Mouse (Mus musculus): ENCODE results near the gene Rgs2. TPM values are rescaled to one million over a fixed set of nuclear protein-coding genes. Genes with fewer than 3 reads are reported as not detected.

Gene Rgs2
- total RNA-seq, 2 experiments from 2014 or later: 58.5 to 64.2 TPM

GRCm38 (mm10) chr1:143990263-143990662, 13.7 kb downstream of the Rgs2 start:
- intact Hi-C loops (cut with DNase I): no loop called here
- DNase-seq (ENCODE audit: low spot score in 2 of 2): no peak

- intact Hi-C loops (cut with DNase I): no loop called here
These were observed 14.2 kb downstream of the Rgs2 start for GRCm38 (mm10) chr1:143989773-143990172.

GRCm38 (mm10) chr1:143988756-143989155, 15.2 kb downstream of the Rgs2 start:
- intact Hi-C loops (cut with DNase I): no loop called here
- DNase-seq (ENCODE audit: low spot score in 2 of 2): no peak

More at GRCm38 (mm10) chr1:143989773-143990172, 14.2 kb downstream of the Rgs2 start:
- no peak for DNase-seq (ENCODE audit: low spot score in 2 of 2)

- intact Hi-C loops (cut with DNase I): no loop called here
- no peak for DNase-seq (ENCODE audit: low spot score in 2 of 2)
These were observed 18.9 kb downstream of the Rgs2 start for GRCm38 (mm10) chr1:143984988-143985625.

GRCm38 (mm10) chr1:143982765-143983312, 21.1 kb downstream of the Rgs2 start:
- intact Hi-C loops (cut with DNase I): no loop called here
- DNase-seq (ENCODE audit: low spot score in 2 of 2): no peak

- intact Hi-C loops (cut with DNase I): no loop called here
- DNase-seq (ENCODE audit: low spot score in 2 of 2): no peak
These were observed 21.7 kb downstream of the Rgs2 start for GRCm38 (mm10) chr1:143982085-143982764.

GRCm38 (mm10) chr1:143980811-143981210, 23.1 kb downstream of the Rgs2 start:
- no peak for DNase-seq (ENCODE audit: low spot score in 2 of 2)
- intact Hi-C loops (cut with DNase I): no loop called here

- no peak for DNase-seq (ENCODE audit: low spot score in 2 of 2)
- intact Hi-C loops (cut with DNase I): no loop called here
These were observed 29.3 kb downstream of the Rgs2 start for GRCm38 (mm10) chr1:143974637-143975036.

- intact Hi-C loops (cut with DNase I): no loop called here
- DNase-seq (ENCODE audit: low spot score in 2 of 2): no peak
These were observed 41.7 kb downstream of the Rgs2 start for GRCm38 (mm10) chr1:143962301-143962700.

- intact Hi-C loops (cut with DNase I): no loop called here
- DNase-seq (ENCODE audit: low spot score in 2 of 2): no peak
These were observed 43.6 kb downstream of the Rgs2 start for GRCm38 (mm10) chr1:143960340-143960739.

GRCm38 (mm10) chr1:143956090-143956489, 47.9 kb downstream of the Rgs2 start:
- intact Hi-C loops (cut with DNase I): no loop called here

GRCm38 (mm10) chr1:143952841-143953240, 51.1 kb downstream of the Rgs2 start:
- no peak for DNase-seq (ENCODE audit: low spot score in 2 of 2)
- intact Hi-C loops (cut with DNase I): no loop called here

More at GRCm38 (mm10) chr1:143956090-143956489, 47.9 kb downstream of the Rgs2 start:
- DNase-seq (ENCODE audit: low spot score in 2 of 2): no peak

Other genes with a start within 250 kb of the Rgs2 start
- gene Trove2, start 227.1 kb downstream of the Rgs2 start, total RNA-seq (2021): 10 to 100 TPM; 25.5 to 29.7 TPM
- gene Uchl5, start 226.9 kb downstream of the Rgs2 start, total RNA-seq (2021): 10 to 100 TPM; 38.7 to 40.0 TPM
- gene Rgs13, start 173.2 kb upstream of the Rgs2 start, total RNA-seq (2021): under 1 TPM; 0.70 to 0.74 TPM
- under 1 TPM in 1 of 2 experiments, not detected in 1; 0.35 TPM for gene Rgs1, start 245.1 kb upstream of the Rgs2 start, total RNA-seq (2021)